ENCODE assay signal across 8 mouse cellular contexts in genomic region chr2:36011331-36011825, GRCm38 (mm10). TPM values are rescaled to one million over a fixed set of nuclear protein-coding genes. Genes with fewer than 3 reads are reported as not detected.
A peak's percentile ranks its signal among the peaks of the same experiment; 100 is the strongest.
DNase-seq lines count a peak whose midpoint lies in the region; ATAC-seq lines count a peak whose summit lies in the region.
"Had no signal": no experiment of that assay in that cellular context is flagged by ENCODE, and none has a peak within 500 bp of the region (broad histone marks: within the 10 kb centered on the region; RNA-seq: fewer than 3 reads in every experiment).

No protein-coding gene starts in this region.

- peak; percentile 7 for DNase-seq in thymus, postnatal 14 days
- DNase-seq in thymus, postnatal 0 days (ENCODE audit: low spot score), result no peak
- peak; percentile 40 to 57 for DNase-seq in layer of hippocampus, adult 18-20 months (ENCODE audit: low spot score in 2 of 2)
- DNase-seq in right cerebral cortex, postnatal 14 days, result peak; percentile 45
- DNase-seq in gastrocnemius, postnatal 25 days, result no peak

- peak overlapping the region; percentile 87 for H3K27ac ChIP-seq in forebrain, embryonic 13.5 days
- no peak overlapping the region for H3K27ac ChIP-seq in lung, embryonic 15.5 days

- no peaks in the 10 kb centered on the region for H3K9me3 ChIP-seq in forebrain, embryonic 13.5 days (replicated peaks)
- H3K9me3 ChIP-seq in lung, embryonic 15.5 days, result no peaks in the 10 kb centered on the region

- peak overlapping the region; percentile 45 for H3K4me3 ChIP-seq in forebrain, embryonic 13.5 days
- H3K4me3 ChIP-seq in lung, embryonic 15.5 days, result peak overlapping the region; percentile 45

- H3K27me3 ChIP-seq in forebrain, embryonic 13.5 days, result peaks cover 24% of the 10 kb centered on the region
- H3K27me3 ChIP-seq in lung, embryonic 15.5 days, result peaks cover 32% of the 10 kb centered on the region

- no peaks in the 10 kb centered on the region for H3K36me3 ChIP-seq in forebrain, embryonic 13.5 days (ENCODE audit: poor library complexity, severe bottlenecking)
- H3K36me3 ChIP-seq in lung, embryonic 15.5 days, result no peaks in the 10 kb centered on the region

- peaks cover 20% of the 10 kb centered on the region for H3K4me1 ChIP-seq in forebrain, embryonic 13.5 days
- peaks cover 19% of the 10 kb centered on the region for H3K4me1 ChIP-seq in lung, embryonic 15.5 days

- ATAC-seq in forebrain, embryonic 13.5 days, result peak; percentile 80
- ATAC-seq in lung, embryonic 15.5 days (ENCODE audit: borderline replicate concordance, extremely low read depth, low FRiP score, low TSS enrichment), result no peak; the same call in 1 of the 2 replicates

- H3K4me2 ChIP-seq in forebrain, embryonic 13.5 days, result peak overlapping the region; percentile 74
- peak overlapping the region; percentile 89 for H3K4me2 ChIP-seq in lung, embryonic 15.5 days

- peak overlapping the region; percentile 67 for H3K9ac ChIP-seq in forebrain, embryonic 13.5 days
- peak overlapping the region; percentile 27; the same call in 1 of the 2 replicates for H3K9ac ChIP-seq in lung, embryonic 15.5 days

- under 1% methylated on average over 44 of the region's 44 CpGs for WGBS in forebrain, embryonic 13.5 days
- under 1% methylated on average over 44 of the region's 44 CpGs for WGBS in lung, embryonic 15.5 days

RNA-seq across cellular contexts. Expression of gene Ttll11, which starts 31.7 kb away (rescaled TPM):
- polyA plus RNA-seq in thymus, postnatal 0 days (2015; fragmentation: Nextera tagmentation; extraction: Ambion mirVana), result 0.23 and 0.56 TPM in 2 replicates
- 1.8 and 2.2 TPM in 2 replicates for polyA plus RNA-seq in forebrain, embryonic 13.5 days (2015; fragmentation: Nextera tagmentation; extraction: Ambion mirVana)
- total RNA-seq in layer of hippocampus, adult 18-20 months (2021), result 10 to 100 TPM; 35.2 to 36.8 TPM
- 0.77 and 0.86 TPM in 2 replicates for polyA plus RNA-seq in lung, embryonic 15.5 days (2015; fragmentation: Nextera tagmentation; extraction: Ambion mirVana)
- 1 to 10 TPM; 1.9 to 2.7 TPM for total RNA-seq in gastrocnemius, postnatal 25 days (2021)

RNA-seq across cellular contexts. Expression of gene Ndufa8, which starts 37.8 kb away (rescaled TPM):
- polyA plus RNA-seq in thymus, postnatal 0 days (2015; fragmentation: Nextera tagmentation; extraction: Ambion mirVana), result 261 and 272 TPM in 2 replicates
- polyA plus RNA-seq in forebrain, embryonic 13.5 days (2015; fragmentation: Nextera tagmentation; extraction: Ambion mirVana), result 222 and 237 TPM in 2 replicates
- 100 to 1,000 TPM; 193 to 203 TPM for total RNA-seq in layer of hippocampus, adult 18-20 months (2021)
- polyA plus RNA-seq in lung, embryonic 15.5 days (2015; fragmentation: Nextera tagmentation; extraction: Ambion mirVana), result 256 and 268 TPM in 2 replicates
- 100 to 1,000 TPM; 390 to 396 TPM for total RNA-seq in gastrocnemius, postnatal 25 days (2021)

RNA-seq across cellular contexts. Expression of gene Morn5, which starts 37.9 kb away (rescaled TPM):
- 0.31 and 0.53 TPM in 2 replicates for polyA plus RNA-seq in thymus, postnatal 0 days (2015; fragmentation: Nextera tagmentation; extraction: Ambion mirVana)
- 2.0 and 4.1 TPM in 2 replicates for polyA plus RNA-seq in forebrain, embryonic 13.5 days (2015; fragmentation: Nextera tagmentation; extraction: Ambion mirVana)
- total RNA-seq in layer of hippocampus, adult 18-20 months (2021), result 1 to 10 TPM; 1.8 to 2.5 TPM
- polyA plus RNA-seq in lung, embryonic 15.5 days (2015; fragmentation: Nextera tagmentation; extraction: Ambion mirVana), result 3.1 and 3.6 TPM in 2 replicates
- total RNA-seq in gastrocnemius, postnatal 25 days (2021), result not detected
- total RNA-seq: common myeloid progenitor, adult 5-6 weeks had no signal

Comparison
In these comparisons a context has a peak if more than half of its experiments do, and no peak if none do; other contexts are left out.
1. DNase-seq: peak in thymus, postnatal 14 days (single experiment), layer of hippocampus, adult 18-20 months (2 of 2) and right cerebral cortex, postnatal 14 days (single experiment); none in thymus, postnatal 0 days (single experiment) and gastrocnemius, postnatal 25 days (single experiment).